Mouse (Mus musculus): Measurements from ENCODE around the gene Atp2a3.

Gene Atp2a3

GRCm38 (mm10) chr11:72961072-72961980, at the start of gene Atp2a3:
Gene Atp2a3, plus strand, starts transcription at chr11:72961169.
- DNase-seq (ENCODE audit: low spot score in 2 of 2): no peak

DNA sequence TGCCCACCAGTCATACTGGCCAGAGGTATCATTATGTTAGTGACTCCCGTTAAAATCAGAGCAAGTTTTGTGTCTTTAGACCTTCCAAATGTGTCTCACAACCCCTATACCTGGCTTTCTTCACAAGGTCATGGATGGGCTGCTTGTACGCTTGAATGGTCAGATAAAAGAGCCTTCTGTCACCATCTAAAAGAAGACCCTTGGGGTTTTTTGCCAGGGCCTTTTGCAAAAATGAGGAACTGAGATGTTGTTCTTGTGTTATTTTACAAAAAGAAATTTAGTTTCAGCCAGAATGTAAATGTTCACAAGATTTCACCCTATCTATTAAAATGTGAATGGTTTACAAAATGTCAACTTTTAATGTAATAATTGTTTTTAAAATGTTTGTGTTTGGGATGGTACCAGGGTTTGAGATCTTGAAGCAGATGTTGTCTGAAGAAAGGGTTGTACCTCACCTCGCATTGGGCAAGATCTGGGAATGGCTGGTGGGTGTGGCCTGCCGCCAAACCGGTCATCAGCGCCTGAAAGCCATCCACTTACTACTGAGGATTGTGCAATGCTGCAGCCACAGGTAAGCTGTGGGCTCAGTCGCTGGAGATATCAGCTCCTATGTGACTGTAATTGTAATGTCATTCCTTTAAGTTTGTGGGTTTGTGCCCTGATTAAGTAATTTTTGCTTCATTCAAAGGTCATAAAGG, 43.5 kb upstream of the Atp2a3 start:
- no peak for DNase-seq (ENCODE audit: low spot score in 2 of 2)

DNA sequence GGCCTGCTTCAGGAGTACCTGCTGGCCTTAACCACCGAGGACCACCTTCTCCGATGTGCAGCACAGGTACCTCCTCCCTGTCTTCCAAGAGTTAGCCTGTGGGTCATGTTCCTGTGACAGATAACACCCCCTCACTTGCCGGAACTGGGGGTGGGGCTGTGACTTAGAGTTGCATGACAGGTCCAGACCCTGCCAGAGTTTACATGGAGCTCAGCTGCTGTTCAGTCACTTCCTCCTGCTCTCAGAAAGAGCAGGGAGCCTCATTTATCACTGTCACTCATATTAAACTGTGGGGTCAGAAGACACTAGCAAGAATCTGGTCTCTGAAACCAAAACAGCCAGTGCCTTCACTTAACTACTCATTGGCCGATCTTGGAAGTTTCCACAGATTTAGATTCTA, 37.9 kb upstream of the Atp2a3 start:
- DNase-seq (ENCODE audit: low spot score in 2 of 2): no peak

DNA sequence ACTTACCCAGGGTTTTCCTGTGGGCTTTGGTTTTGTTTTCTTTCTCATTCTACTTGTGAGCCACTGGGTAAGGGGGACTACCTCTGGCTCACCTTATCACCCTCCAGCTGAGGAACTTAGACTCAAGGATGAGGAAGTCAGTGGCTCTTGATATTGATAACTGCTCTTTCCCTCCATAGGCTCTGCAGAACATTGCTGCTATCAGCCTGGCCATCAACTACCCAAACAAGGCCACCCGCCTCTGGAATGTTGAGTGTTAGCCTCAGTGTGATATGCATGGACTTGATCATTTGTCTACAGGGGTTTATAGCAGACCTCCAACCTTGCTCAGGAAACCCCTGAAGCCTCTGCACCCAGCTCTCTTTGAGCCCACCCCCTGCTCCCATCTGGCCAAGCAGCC, 36.5 kb upstream of the Atp2a3 start:
- DNase-seq (ENCODE audit: low spot score in 2 of 2): no peak

- no peak for DNase-seq (ENCODE audit: low spot score in 2 of 2)
Observed at GRCm38 (mm10) chr11:72925067-72925466, 35.9 kb upstream of the Atp2a3 start.

- DNase-seq (ENCODE audit: low spot score in 2 of 2): no peak
Observed at GRCm38 (mm10) chr11:72926226-72926890, 34.6 kb upstream of the Atp2a3 start.

DNA sequence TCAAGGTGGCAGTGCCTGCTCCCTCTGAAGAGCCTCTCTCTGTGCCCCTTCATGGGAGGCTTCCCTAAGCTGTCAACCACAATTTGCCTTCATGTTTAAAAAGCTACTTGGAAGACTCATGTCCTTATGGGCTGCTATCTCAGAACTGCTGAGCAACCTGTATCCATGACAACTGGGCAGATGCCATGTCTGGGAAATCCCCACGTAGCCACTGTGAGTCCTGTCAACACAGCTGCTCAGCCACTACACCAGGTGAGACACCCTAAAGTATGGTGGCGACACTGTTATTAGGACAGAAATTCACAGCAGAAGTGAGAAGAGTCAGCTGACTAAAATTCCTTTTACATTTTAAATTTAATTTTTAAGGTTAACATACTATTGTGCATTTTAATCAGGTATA, 32.5 kb upstream of the Atp2a3 start:
- DNase-seq (ENCODE audit: low spot score in 2 of 2): no peak

DNA sequence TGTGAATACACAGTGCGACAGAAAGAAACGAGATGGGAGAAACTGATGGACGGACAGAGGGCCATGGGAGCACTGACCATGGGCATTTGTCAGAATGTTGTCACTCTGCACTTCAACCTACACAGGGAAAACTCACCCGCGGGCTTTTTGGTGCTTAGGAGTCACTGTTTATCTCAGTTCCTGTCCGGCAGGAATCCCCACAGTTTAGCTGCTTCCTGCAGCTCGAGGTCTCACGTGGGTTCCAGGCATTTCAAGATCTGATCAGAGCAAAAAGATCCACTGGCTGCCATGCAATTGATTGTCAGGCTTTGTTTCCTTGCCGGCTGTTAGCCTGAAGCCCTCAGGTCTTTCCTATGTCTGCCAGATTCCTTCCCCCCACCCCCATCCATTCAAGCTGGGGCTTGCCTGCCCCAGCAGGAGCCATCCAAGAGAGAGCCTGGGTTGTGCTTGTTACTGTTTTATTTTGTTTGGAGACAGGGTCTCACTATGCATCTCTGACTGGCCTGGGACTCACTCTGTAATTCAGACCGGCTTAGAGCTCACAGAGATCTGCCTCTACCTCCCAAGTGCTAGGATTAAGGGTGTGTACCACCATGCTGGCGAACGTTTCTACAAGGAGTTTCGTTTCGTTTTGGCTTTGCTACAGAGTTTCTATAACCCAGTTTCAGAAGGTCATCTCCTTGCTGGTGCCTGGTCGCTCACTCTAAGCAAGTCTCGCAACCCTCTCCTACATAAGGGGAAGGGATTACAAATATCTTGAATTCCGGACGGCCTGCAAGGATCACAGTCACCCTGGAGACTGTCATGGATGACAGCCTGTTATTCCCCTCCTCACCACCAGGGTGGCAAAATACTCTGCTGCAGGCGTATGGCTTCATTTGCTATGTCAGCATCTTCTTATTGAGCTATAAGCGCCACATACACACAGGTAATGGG, 20.5 kb upstream of the Atp2a3 start:
- DNase-seq (ENCODE audit: low spot score in 2 of 2): no peak

DNA sequence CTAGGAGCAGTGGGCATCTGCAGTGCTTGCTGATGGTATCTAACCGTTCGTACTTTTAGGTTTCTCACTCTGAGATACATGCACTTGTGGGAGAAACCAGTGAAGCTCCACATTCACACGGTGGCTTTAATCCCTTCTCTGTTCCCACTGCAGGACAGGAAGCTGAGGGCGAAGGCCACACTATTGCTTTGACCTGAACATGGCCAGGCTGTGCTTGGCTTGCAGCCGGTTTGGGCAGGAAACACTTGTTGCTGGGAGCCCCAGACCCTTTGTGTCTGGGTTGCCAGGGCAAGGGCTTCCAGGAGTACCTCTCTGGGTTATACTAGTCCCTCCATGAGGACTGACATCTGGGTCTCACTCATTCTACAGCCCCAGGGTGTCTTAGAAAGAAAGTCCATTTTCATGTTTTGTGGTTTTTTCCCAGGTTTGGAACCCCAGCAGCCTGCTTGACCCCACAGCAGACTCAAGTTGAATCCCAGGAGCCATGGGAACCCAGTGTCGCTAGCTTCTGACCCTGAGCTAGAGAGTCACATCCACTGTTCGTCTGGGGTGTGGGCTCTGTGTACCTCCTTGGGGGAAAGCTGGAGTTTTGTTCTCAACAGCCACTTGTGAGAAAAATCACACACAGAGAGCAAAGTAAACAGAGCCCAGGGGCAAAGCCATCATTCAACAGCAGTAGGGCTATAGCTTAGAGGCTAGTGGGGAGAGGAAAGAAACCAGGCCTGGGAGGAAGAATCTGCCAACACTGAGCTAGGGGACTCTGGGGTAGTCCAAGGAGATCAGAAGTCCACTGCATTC, 15.8 kb upstream of the Atp2a3 start:
- DNase-seq (ENCODE audit: low spot score in 2 of 2): no peak

DNA sequence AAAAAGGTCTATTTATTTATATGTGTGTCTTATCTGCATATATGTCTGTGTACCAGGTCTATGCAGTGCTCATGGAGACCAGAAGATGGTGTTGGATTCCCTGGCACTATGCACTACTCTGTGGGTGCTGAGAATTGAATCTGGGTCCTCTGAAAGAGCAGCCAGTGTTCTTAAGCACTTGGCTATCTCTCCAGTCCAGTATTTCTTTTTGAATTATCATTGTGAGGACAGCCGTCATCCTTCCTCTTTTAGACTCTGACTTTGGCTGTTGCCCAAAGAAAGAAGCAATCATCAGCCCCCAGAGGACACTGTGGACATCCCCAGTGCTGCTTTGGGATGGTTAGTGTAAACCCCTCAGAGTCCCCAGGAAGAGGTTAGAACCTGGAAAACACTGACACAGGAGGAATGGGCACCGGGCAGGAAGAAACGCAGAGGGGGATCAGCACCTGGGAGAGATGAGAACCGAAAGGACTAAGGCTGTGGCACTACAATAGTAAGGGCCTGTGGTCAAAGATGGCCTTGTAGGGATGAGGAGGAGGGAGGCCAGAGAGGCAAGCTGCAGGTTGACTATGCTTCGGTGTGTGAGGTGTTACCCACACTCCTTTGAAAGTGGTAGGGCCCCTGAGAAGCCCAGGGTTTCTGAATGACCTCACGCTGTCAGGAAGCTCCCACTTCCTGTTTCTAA, 15.0 kb upstream of the Atp2a3 start:
- DNase-seq (ENCODE audit: low spot score in 2 of 2): no peak

DNA sequence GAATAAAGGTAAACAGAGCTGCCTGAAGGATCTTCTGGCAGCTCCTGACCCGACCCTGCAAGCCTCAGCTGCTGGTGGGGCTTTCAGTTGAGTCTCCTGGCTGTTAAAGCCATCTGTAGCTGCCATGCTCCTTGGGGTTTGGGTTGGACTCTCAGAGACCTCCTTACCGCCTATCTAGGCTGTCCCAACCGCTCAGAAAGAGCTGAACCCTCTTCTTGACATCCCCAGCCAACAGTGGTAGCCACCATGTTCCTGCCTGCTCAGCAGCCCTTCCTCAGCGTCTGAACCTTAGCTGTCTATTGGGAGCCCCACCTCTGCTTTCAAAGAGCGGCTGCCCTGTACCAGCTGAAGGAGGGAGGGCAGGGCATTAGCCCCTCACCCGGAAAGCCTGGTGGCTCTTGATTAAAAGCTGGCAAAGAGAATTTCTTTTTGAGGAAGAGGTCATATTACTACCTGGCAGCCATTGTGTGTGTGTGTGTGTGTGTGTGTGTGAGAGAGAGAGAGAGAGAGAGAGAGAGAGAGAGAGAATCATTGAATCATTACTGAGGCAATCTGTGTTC, 14.3 kb upstream of the Atp2a3 start:
- no peak for DNase-seq (ENCODE audit: low spot score in 2 of 2)

DNA sequence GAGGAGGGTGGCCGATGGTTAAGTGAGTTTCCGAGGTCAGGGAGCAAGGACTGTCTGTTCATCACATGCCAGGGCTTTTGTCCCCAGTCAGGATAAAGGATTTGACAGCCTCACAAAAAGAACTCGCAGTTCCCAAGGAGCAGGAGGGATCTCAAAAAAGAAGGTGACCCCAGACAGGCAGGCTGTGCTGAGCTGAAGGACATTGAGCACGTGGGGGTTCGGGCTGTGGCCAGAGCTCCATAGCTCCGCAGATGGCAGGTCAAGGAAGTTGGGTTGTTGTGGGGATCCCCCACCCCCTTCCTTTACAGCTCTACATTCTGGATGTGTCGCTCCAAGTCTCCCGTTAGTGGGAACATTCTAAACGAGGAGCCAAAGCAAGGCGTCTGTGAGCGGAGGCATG, 13.1 kb upstream of the Atp2a3 start:
- DNase-seq (ENCODE audit: low spot score in 2 of 2): no peak

- no peak for DNase-seq (ENCODE audit: low spot score in 2 of 2)
Observed at GRCm38 (mm10) chr11:72948254-72948653, 12.7 kb upstream of the Atp2a3 start.

DNA sequence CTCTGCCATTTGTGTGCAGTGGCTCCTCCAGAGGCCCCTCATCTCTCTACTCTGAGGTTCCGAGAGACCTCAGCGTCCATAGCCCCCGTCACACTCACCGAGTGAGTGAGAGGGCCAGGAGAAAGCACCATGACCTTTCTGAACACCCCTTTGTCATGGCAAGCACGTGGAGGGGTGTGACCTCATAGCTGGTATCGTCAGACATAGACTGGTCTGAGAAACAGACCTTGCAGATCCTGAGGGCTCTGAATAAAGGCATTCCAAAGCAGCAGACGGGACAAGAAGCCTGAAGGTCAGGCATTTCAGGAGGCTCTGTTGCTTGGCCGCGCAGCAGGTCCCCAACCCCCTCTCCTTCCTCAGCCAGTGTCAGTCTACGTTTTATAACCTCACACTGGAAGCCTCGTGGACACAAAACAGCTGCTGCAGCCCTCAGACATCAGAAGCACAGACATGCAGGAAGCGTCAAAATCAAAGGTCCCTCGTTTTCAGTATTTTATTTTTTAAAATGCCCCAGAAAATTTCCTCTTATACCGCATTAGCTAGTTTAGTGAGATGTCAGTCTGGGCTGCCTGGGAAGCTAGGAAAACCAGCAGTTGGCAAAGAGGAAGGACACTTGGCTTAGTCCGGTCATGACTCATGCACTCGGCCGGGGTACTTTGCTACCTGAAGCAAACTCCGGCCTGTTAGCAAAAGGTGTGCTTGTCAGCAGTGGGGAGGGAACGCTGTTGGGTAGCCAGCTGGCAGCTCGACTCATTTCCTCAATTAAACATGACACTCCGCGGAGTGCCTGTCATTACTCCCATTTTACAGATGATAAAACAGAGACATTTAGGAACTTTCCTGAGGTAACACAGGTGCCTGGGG, 9.6 kb upstream of the Atp2a3 start:
- no peak for DNase-seq (ENCODE audit: low spot score in 2 of 2)

DNA sequence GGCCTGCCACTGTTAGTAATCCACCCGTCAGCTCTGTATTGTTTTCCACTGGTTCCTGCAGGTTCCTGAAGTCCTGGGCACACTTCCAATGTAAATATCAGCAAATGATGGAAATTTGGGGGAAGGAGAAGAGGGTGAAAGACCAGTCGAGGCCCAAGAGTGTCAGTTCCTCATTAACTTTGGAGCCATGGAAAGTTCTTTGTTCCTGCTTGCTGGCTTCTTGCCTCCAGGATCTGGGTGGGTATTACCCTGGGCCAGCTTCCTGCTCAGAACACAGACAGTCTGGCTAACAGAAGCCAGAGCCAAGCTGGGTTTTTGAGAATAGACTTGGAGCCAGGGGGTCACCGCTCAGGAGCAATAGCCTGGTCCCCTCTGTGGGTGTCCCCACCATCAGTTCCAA, 8.7 kb upstream of the Atp2a3 start:
- DNase-seq (ENCODE audit: low spot score in 2 of 2): no peak

GRCm38 (mm10) chr11:72952697-72953096, 8.3 kb upstream of the Atp2a3 start:
- no peak for DNase-seq (ENCODE audit: low spot score in 2 of 2)

GRCm38 (mm10) chr11:72953116-72953439, 7.9 kb upstream of the Atp2a3 start:
- no peak for DNase-seq (ENCODE audit: low spot score in 2 of 2)

DNA sequence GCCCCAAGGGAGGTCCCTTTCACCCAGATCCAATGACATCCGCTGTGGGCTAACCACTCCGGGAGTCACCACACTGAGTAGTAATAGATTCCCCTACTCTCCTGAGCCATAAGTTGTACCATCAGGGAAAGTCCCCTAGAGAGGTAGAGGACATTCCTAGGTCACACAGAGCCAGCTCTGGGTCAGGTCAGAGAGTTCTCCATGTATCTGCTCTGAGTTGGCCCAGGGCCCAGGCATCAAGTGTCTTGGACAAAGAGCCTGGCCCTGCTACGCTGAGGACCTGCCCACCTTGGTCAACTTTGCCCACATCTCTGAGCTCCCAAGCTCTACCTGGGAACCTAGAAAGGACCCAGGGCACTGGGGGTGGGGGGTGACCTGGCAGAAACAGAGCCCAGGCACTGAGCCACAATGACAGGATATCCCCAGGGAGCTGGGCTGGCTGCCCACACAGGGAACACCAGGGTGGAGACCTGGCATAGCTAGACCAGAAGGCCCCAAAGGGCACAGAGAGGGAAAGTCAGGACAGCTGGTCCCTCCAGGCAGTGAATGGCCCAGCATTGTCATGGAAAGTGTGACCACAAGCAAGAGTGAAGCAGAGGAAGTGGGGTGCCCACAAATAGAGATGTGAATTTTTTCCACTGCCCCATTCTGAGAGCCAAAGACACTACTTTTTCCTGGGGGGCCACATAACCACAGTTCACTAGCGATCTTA, 7.4 kb upstream of the Atp2a3 start:
- no peak for DNase-seq (ENCODE audit: low spot score in 2 of 2)
